Mouse (Mus musculus) Patski (cell line): ENCODE measurements around the gene Lin7a. TPM values are rescaled to one million over a fixed set of nuclear protein-coding genes. Genes with fewer than 3 reads are reported as not detected.

ENCODE experiments used
- ATAC-seq: fragments of 100-300 bp; one replicate; pipeline ENCODE4 v1.8.0; 2021
- CTCF ChIA-PET: fragments of 350-600 bp; sonication (Branson Sonifier 250); formaldehyde crosslinking; loops from one replicate; lab custom pipeline; 2022; ENCODE audit warnings: inconsistent platforms; lab: Charles Lee
- POLR2A ChIA-PET: fragments of 350-600 bp; sonication (Branson Sonifier 250); formaldehyde crosslinking; loops from one replicate; lab custom pipeline; 2022; ENCODE audit warnings: antibody characterized with exemption, inconsistent platforms; lab: Charles Lee
- DNase-seq: peaks from one replicate; pipeline ENCODE4 v3.0.0-alpha.2; 2011; ENCODE audit warnings: low read depth, low spot score
- H3K27me3 ChIP-seq: fragments of 371-371 bp; one replicate; pipeline ENCODE4 v1.5.1; 2021
- CTCF ChIP-seq: fragments of 100-300 bp; IDR thresholded peaks from one replicate; pipeline ENCODE4 v1.5.1; 2021
- in situ Hi-C: fragments of 300-500 bp; cut with MboI; formaldehyde crosslinking; loops from 3 replicates; pipeline ENCODE4 v1.11.1; 2018; ENCODE audit warnings: low pct_unique_long_range_greater_than_20kb, mixed read lengths
- polyA plus RNA-seq: library from polyadenylated mRNA; unstranded; gene quantifications from one replicate; pipeline ENCODE4 v1.2.3, GENCODE M21; 2021

Gene Lin7a
- polyA plus RNA-seq, 1 experiment from 2014 or later: 0.54 TPM

GRCm38 (mm10) chr10:107229416-107229815 lies 42.1 kb upstream of the Lin7a start:
- TF ChIP-seq CTCF: no peak
- in situ Hi-C loops: no loop called here
- ATAC-seq (no peak), DNase-seq (no peak)
- CTCF ChIA-PET: no interaction called here
- no peaks in the 10 kb centered on the region for H3K27me3 ChIP-seq
- POLR2A ChIA-PET: no interaction called here

- H3K27me3 ChIP-seq: no peaks in the 10 kb centered on the region
- TF ChIP-seq CTCF: no peak
- no peak for ATAC-seq
- in situ Hi-C loops: no loop called here
- no peak for DNase-seq
- CTCF ChIA-PET: interaction anchor here (1.6 kb wide), 1 partner anchor 160 kb away, joined by 4 read pairs; no protein-coding TSS in a partner anchor
- POLR2A ChIA-PET: no interaction called here
Observed at GRCm38 (mm10) chr10:107230081-107230850, 41.2 kb upstream of the Lin7a start.

DNA sequence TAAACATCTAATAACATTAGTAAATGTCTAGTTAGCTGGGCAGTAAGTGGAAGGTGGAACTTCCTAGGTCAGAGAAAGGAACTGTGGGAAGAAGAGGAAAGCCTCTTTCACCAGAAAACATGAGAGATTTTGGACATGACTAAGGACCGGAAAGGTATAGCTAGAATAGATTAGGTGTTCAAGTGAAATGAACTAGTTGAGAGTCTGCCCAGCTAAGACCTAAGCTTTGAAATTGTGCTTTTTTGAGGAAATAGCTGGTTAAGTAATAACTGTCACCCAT lies 40.7 kb upstream of the Lin7a start:
- H3K27me3 ChIP-seq: no peaks in the 10 kb centered on the region
- ChIA-PET CTCF (interaction anchor here (1.6 kb wide), 1 partner anchor 159 kb away, joined by 4 read pairs; no protein-coding TSS in a partner anchor), POLR2A (no interaction called here)
- in situ Hi-C loops: no loop called here
- ATAC-seq (no peak), DNase-seq (no peak)
- TF ChIP-seq CTCF: no peak

GRCm38 (mm10) chr10:107231421-107232010 lies 40.0 kb upstream of the Lin7a start:
- in situ Hi-C loops: no loop called here
- DNase-seq: no peak
- ChIA-PET POLR2A (no interaction called here), CTCF (interaction anchor here (0.7 to 1.6 kb wide), 2 partner anchors 23 to 159 kb away, joined by 3 to 4 read pairs; no protein-coding TSS in a partner anchor)
- ATAC-seq: no peak
- no peak for TF ChIP-seq CTCF
- no peaks in the 10 kb centered on the region for H3K27me3 ChIP-seq

DNA sequence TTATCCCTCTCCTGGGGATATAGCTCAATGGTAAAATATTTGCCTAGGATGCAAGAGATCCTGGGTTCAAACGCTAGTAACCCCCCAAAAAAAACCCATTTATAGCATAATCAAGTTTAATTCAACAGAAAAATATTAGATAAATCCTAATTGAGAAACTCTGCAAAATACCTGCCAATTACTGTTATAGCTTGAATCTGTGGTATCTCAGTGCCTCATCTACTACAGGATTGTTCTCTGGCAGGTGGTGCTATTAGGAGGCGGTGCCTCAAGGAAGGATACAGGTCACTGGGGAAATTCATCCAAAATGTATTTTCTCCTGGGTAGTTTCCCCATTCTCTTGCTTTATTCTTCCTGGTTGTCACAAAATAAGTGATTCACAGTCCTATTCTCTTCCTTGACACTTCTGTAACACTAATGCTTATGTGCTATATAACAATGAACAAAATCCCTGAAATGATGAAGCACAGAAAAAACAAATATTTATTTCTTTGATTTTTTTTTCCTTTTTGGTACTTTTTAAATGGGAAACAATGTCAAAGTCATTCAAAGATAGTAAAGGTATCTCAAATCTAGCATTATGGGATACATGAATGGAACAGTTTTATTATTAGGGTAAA lies 38.9 kb upstream of the Lin7a start:
- H3K27me3 ChIP-seq: no peaks in the 10 kb centered on the region
- POLR2A ChIA-PET: no interaction called here
- CTCF ChIA-PET: no interaction called here
- no peak for ATAC-seq
- TF ChIP-seq CTCF: no peak
- no peak for DNase-seq
- in situ Hi-C loops: no loop called here

GRCm38 (mm10) chr10:107233221-107233620 lies 38.3 kb upstream of the Lin7a start:
- ChIA-PET POLR2A (no interaction called here), CTCF (no interaction called here)
- no peaks in the 10 kb centered on the region for H3K27me3 ChIP-seq
- no peak for TF ChIP-seq CTCF
- DNase-seq: no peak
- no peak for ATAC-seq
- in situ Hi-C loops: no loop called here

- no peaks in the 10 kb centered on the region for H3K27me3 ChIP-seq
- DNase-seq: no peak
- in situ Hi-C loops: no loop called here
- POLR2A ChIA-PET: no interaction called here
- CTCF ChIA-PET: no interaction called here
- no peak for ATAC-seq
- no peak for TF ChIP-seq CTCF
Observed at GRCm38 (mm10) chr10:107233825-107234224, 37.7 kb upstream of the Lin7a start.

DNA sequence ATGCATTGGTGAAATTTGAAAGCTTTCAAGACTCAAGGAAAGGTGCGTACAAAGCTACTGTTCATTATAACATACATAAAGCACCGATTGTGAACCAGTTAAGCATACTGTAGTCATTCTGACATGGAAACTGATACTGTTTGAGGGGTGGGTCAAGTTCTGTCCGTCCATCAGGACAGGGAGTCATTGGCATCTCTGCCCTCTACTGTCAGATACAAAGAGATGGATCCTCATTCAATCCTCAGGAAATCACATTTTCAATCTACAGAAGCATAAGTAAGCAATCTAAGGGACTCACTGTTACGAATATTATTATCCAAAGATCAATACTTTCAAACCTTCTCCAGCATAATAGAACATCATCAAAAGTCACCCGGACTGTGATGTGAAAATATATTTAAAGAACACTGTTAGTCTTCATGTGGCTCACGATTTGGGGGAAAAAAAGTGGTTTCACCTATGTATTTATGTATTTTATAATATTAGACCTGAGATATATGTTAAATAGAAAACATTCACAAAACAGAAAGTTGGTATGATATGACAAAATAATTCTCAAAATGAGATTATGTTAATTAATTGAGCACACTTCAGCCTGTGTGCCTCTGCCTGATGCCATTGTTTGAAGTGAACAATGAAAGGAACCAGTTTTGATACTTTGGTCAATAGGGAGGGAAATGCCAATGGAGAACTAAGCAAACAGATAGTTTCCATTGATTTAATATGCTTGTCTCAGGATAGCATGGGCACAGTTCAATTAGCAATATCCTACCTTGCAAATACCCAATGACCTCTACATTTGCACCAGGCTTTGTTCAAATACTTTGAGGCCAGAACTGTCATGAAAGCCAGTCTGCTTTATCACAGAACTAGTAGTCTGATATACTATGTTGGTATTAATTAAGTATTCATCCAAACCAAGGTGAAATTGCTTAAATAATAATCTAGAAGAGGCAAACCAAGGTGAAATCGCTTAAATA lies 36.8 kb upstream of the Lin7a start:
- ATAC-seq (no peak), DNase-seq (no peak)
- ChIA-PET POLR2A (no interaction called here), CTCF (no interaction called here)
- in situ Hi-C loops: no loop called here
- no peak for TF ChIP-seq CTCF
- H3K27me3 ChIP-seq: no peaks in the 10 kb centered on the region

DNA sequence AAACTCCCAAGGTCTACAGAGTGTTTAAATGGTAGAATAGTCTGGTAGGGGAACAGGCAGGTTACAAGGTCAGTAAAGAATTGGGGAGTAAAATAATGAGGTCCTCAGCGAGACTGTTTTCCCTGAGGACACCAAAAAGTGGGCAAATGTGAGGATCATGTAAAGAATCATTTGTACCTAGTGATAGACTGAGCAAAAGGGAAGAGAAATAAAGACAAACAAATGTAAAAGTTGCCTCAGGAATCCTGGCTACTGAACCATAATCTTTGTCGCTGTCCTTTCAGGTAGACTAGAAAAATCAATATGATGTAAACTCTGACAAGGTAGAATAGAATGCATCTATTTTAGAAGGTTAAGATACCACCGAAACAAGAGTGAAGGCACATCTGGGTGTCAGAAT lies 36.0 kb upstream of the Lin7a start:
- CTCF ChIA-PET: no interaction called here
- TF ChIP-seq CTCF: no peak
- H3K27me3 ChIP-seq: no peaks in the 10 kb centered on the region
- DNase-seq: no peak
- POLR2A ChIA-PET: no interaction called here
- no peak for ATAC-seq
- in situ Hi-C loops: no loop called here

DNA sequence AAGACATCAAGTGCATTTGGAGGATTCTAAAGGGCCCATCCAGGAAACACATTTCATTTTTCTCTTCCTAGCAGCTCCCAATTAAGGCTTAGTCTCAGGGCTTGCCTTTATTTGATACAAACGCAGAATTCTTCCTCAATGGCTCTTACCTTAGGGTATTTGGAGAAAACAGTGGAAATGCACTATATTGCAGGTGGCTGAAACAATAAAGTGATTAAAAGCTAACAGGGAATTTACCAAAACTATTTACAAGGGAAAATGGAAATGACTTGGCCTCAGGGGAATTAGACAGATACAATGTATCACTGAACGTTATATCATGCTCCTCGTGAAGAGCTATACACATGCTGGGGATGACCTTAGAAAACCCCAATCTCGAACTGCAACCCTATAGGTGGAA lies 35.3 kb upstream of the Lin7a start:
- ATAC-seq (no peak), DNase-seq (no peak)
- no peaks in the 10 kb centered on the region for H3K27me3 ChIP-seq
- ChIA-PET CTCF (no interaction called here), POLR2A (no interaction called here)
- TF ChIP-seq CTCF: no peak
- in situ Hi-C loops: no loop called here
